Mouse (Mus musculus): ENCODE results near the gene Rad1. TPM values are rescaled to one million over a fixed set of nuclear protein-coding genes. Genes with fewer than 3 reads are reported as not detected.

The Rad1 gene
- total and polyA plus RNA-seq, 3 experiments = 13.8 to 40.1 (median 39.4) TPM

DNA sequence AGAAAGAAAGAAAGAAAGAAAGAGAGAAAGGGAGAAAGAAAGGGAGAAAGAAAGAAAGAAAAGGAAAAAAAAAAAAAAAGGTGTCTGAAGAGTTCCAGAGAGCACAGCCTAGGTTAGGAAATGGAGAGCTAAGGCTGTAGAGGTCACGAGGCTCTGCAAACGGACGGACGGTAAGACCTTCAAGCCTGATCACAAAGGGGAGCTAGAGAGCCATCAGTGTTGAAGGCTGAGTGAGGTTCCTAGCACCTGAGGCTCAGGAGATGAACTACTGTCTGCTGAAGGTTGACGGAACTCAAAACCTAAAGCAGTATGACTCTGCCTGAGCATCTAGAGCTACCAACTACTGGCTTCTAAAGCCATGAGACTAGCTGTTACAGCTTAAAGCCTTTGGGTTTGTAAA lies 48.8 kb downstream of the Rad1 start:
- Histone ChIP-seq H3K27me3 (ENCODE audit: insufficient read depth, low read length) (peaks cover 6% of the 10 kb centered on the region), H3K36me3 (replicated peaks) (no peaks in the 10 kb centered on the region), H3K4me3 (ENCODE audit: low read depth, low read length) (no peak overlapping the region), H3K4me1 (ENCODE audit: insufficient read depth, low read depth, low read length) (no peaks in the 10 kb centered on the region), H3K9me3 (replicated peaks) (no peaks in the 10 kb centered on the region)
- ATAC-seq (ENCODE audit: extremely low read depth, insufficient number of reproducible peaks, low FRiP score, poor library complexity, severe bottlenecking) (no peak; the same call in 1 of the 2 replicates), DNase-seq (ENCODE audit: low spot score) (no peak)
- TF ChIP-seq TAL1 (conservative IDR thresholded peaks at IDR 0.05; ENCODE audit: low read depth, low read length) (no peak), GATA1 (IDR thresholded peaks at IDR 0.05; ENCODE audit: borderline replicate concordance, low read length) (no peak), CTCF (IDR thresholded peaks at IDR 0.05; ENCODE audit: low read depth, low read length) (no peak)

- no peaks in the 10 kb centered on the region for H3K9me3 ChIP-seq (replicated peaks)
- ATAC-seq (ENCODE audit: extremely low read depth, insufficient number of reproducible peaks, low FRiP score, poor library complexity, severe bottlenecking) = no peak
- no peaks in the 10 kb centered on the region for H3K4me1 ChIP-seq (ENCODE audit: insufficient read depth, low read depth, low read length)
- no peaks in the 10 kb centered on the region for H3K36me3 ChIP-seq (replicated peaks)
- no peak overlapping the region for H3K4me3 ChIP-seq (ENCODE audit: low read depth, low read length)
- TF ChIP-seq POLR2AphosphoS5 (IDR thresholded peaks at IDR 0.05; ENCODE audit: insufficient replicate concordance, low read depth, low read length) (no peak), TAL1 (conservative IDR thresholded peaks at IDR 0.05; ENCODE audit: low read depth, low read length) (no peak), GATA2 (IDR thresholded peaks at IDR 0.05; ENCODE audit: borderline replicate concordance, low read depth, low read length) (no peak)
- H3K27me3 ChIP-seq (ENCODE audit: insufficient read depth, low read length) = peaks cover 2% of the 10 kb centered on the region
- DNase-seq (ENCODE audit: low spot score) = no peak
Observed at GRCm38 (mm10) chr15:10535969-10536368, 50.2 kb downstream of the Rad1 start.

DNA sequence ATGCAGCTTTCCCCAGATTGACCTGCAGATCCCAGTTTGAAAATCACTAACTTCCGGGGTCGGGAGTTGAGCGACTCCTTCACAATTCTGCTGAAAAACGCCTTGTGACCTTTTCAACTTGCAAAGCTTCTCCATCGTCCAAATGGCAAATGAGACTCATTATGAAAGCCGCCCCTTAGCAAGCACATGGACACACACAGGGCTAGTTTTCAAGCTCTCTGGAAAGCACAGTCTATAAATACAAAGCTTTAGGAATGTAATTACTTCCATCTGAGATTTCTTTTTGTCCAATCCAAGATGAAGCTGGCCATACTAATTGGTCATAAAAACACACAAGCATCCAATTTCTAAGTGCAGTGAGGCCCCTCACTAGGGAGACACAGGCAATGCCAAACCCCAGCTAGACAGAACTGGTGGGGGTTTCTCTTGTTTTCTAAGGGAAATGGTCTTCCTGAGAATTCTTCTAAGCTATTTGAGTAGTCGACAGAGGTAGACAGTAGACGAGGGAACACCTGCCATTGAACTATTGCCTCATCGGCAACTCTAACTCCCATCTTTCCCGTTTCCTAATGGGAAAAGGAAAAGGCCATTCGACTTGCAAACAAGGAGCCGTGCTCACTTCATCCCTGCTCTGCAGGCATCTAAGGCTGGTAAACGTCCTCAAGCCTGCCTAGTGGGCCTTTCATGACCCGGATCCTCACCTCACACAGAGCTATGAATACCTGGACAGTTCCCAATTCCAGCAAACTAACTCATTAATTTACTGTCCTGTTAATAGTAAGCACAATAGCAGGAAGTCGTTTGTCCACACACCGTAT lies 54.7 kb downstream of the Rad1 start:
- Histone ChIP-seq H3K36me3 (replicated peaks) (no peaks in the 10 kb centered on the region), H3K4me1 (ENCODE audit: insufficient read depth, low read depth, low read length) (no peaks in the 10 kb centered on the region), H3K27me3 (ENCODE audit: insufficient read depth, low read length) (peaks cover 2% of the 10 kb centered on the region; the same call in 1 of the 2 replicates), H3K4me3 (ENCODE audit: low read depth, low read length) (no peak overlapping the region), H3K9me3 (replicated peaks) (no peaks in the 10 kb centered on the region)
- DNase-seq (ENCODE audit: low spot score) = no peak
- no peak for TF ChIP-seq TAL1 (conservative IDR thresholded peaks at IDR 0.05; ENCODE audit: low read depth, low read length)
- TF ChIP-seq POLR2AphosphoS5 (IDR thresholded peaks at IDR 0.05; ENCODE audit: insufficient replicate concordance, low read depth, low read length) = no peak
- no peak for TF ChIP-seq CTCF (IDR thresholded peaks at IDR 0.05; ENCODE audit: low read depth, low read length)
- TF ChIP-seq GATA1 (IDR thresholded peaks at IDR 0.05; ENCODE audit: borderline replicate concordance, low read length) = no peak
- no peak for TF ChIP-seq GATA2 (IDR thresholded peaks at IDR 0.05; ENCODE audit: borderline replicate concordance, low read depth, low read length)
- no peak for ATAC-seq (ENCODE audit: extremely low read depth, insufficient number of reproducible peaks, low FRiP score, poor library complexity, severe bottlenecking)

Other genes starting within 250 kb of the Rad1 start
- gene Gm21973, start 160.6 kb upstream of the Rad1 start, total RNA-seq (2014; fragmentation: Nextera tagmentation) = not detected in 2 replicates
- gene Gm21973, start 160.6 kb upstream of the Rad1 start, total RNA-seq (2017) = not detected in 2 replicates
- gene Gm21973, start 160.6 kb upstream of the Rad1 start, polyA plus RNA-seq (2012) = not detected in 2 replicates
- gene Agxt2, start 127.5 kb upstream of the Rad1 start, total RNA-seq (2014; fragmentation: Nextera tagmentation) = not detected in 2 replicates
- gene Agxt2, start 127.5 kb upstream of the Rad1 start, total RNA-seq (2017) = 0.06 and 0.16 TPM in 2 replicates
- gene Agxt2, start 127.5 kb upstream of the Rad1 start, polyA plus RNA-seq (2012) = not detected in 2 replicates
- 53.4 and 64.0 TPM in 2 replicates for gene Dnajc21, start 15.5 kb upstream of the Rad1 start, total RNA-seq (2014; fragmentation: Nextera tagmentation)
- gene Dnajc21, start 15.5 kb upstream of the Rad1 start, total RNA-seq (2017) = 28.2 and 36.0 TPM in 2 replicates
- 10.0 and 12.8 TPM in 2 replicates for gene Dnajc21, start 15.5 kb upstream of the Rad1 start, polyA plus RNA-seq (2012)
- gene Brix1, start 71 bp upstream of the Rad1 start, total RNA-seq (2014; fragmentation: Nextera tagmentation) = 104 and 117 TPM in 2 replicates
- gene Brix1, start 71 bp upstream of the Rad1 start, total RNA-seq (2017) = 32.6 and 42.6 TPM in 2 replicates
- 94.4 and 114 TPM in 2 replicates for gene Brix1, start 71 bp upstream of the Rad1 start, polyA plus RNA-seq (2012)
- not detected in 2 replicates for gene Ttc23l, start 72.7 kb downstream of the Rad1 start, total RNA-seq (2014; fragmentation: Nextera tagmentation)
- gene Ttc23l, start 72.7 kb downstream of the Rad1 start, total RNA-seq (2017) = not detected in 2 replicates
- not detected in 2 replicates for gene Ttc23l, start 72.7 kb downstream of the Rad1 start, polyA plus RNA-seq (2012)
- gene Rai14, start 228.6 kb downstream of the Rad1 start, total RNA-seq (2014; fragmentation: Nextera tagmentation) = not detected in 2 replicates
- gene Rai14, start 228.6 kb downstream of the Rad1 start, total RNA-seq (2017) = 0.12 and 0.60 TPM in 2 replicates
- gene Rai14, start 228.6 kb downstream of the Rad1 start, polyA plus RNA-seq (2012) = not detected in 2 replicates

Measured in G1E (cell line).